Mouse (Mus musculus) midbrain, embryonic 12.5 days (tissue): ENCODE measurements at regions not wholly inside any gene's neighbourhood (a gene's known extent, or its start where the extent isn't known, plus 50 kb on each side); places are given as distances from the start of the nearest gene placed in this dataset.

ENCODE experiments used
- ATAC-seq: fragments of 200-750 bp; cut with Nextera tagmentation; 2 replicates; pipeline ENCODE4 v1.8.0; 2017; ENCODE audit warnings: low read depth, moderate TSS enrichment, moderate library complexity; ENCODE audit not compliant: low FRiP score
- H3K27ac ChIP-seq: fragments of 300-500 bp; sonication (generic); replicated peaks from 2 replicates; pipeline ENCODE4 v1.5.1; 2016; ENCODE audit warnings: mild to moderate bottlenecking
- H3K27me3 ChIP-seq: fragments of 300-500 bp; sonication (generic); 2 replicates; pipeline ENCODE4 v1.6.1; 2016; ENCODE audit warnings: mild to moderate bottlenecking
- H3K36me3 ChIP-seq: fragments of 300-500 bp; sonication (generic); 2 replicates; pipeline ENCODE4 v1.6.1; 2016
- H3K4me1 ChIP-seq: fragments of 300-500 bp; sonication (generic); 2 replicates; pipeline ENCODE4 v1.6.1; 2016
- H3K4me2 ChIP-seq: fragments of 300-500 bp; sonication (generic); replicated peaks from 2 replicates; pipeline ENCODE4 v1.6.1; 2016; ENCODE audit warnings: mild to moderate bottlenecking, moderate library complexity
- H3K4me3 ChIP-seq: fragments of 300-500 bp; sonication (generic); 2 replicates; pipeline ENCODE4 v1.5.1; 2016; ENCODE audit warnings: mild to moderate bottlenecking
- H3K9ac ChIP-seq: fragments of 300-500 bp; sonication (generic); replicated peaks from 2 replicates; pipeline ENCODE4 v1.6.1; 2016; ENCODE audit warnings: mild to moderate bottlenecking, moderate library complexity
- H3K9me3 ChIP-seq: fragments of 300-500 bp; sonication (generic); 2 replicates; pipeline ENCODE4 v1.6.1; 2016; ENCODE audit warnings: mild to moderate bottlenecking
- WGBS: fragments of 180-500 bp; shearing (Covaris S2); methylation state at CpG from one replicate; pipeline ENCODE4 v1.1.7; 2016; 5-methylcytosine and 5-hydroxymethylcytosine counted together

DNA sequence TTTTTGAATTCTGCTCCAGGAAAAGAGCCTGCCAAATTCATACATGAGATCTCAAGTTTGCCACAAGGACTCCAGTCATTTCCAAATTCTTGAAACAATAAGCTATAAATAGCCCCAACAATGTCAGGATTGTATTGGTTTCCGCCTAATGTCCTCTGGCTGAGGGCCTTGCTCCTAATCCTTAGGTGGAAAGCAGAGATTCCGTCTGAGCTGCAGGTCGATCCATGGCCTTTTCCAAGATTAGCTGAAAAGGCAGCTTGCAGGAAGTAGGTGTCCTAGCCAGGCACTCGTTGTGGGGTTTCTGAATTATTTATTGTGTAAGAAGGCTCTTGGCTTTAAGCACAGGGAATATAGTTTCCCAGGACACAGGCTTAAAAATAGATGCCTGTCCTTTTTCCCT lies 72.4 kb downstream of the Csl start:
- Histone ChIP-seq H3K9ac (no peak overlapping the region), H3K4me3 (no peak overlapping the region), H3K4me1 (peaks cover 3% of the 10 kb centered on the region; the same call in 1 of the 2 replicates), H3K27ac (no peak overlapping the region), H3K27me3 (no peaks in the 10 kb centered on the region), H3K4me2 (no peak overlapping the region), H3K9me3 (no peaks in the 10 kb centered on the region), H3K36me3 (no peaks in the 10 kb centered on the region)
- no peak for ATAC-seq
- 67% methylated on average over 4 of the region's 4 CpGs for WGBS

DNA sequence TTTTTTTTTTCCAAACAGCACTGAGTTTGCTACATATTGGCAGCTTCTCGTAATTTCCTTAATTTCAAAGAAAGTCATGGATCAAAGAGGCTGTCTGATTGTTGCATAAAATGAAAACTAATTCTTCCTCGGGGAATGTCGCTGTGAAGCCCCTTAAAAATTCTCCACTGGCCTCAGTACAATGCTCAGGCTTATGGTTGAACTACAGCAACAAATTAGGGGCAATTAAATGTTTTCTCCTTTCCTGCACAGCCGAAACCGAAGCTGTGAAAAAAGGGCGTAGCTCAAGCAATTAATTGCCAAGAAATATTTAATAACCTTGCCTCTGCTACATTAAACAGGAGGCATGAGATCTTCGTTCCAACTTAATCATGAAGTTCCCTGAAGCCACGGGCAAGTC lies 61.8 kb downstream of the Csl start:
- no peak overlapping the region for H3K4me2 ChIP-seq
- no peak overlapping the region for H3K4me3 ChIP-seq
- H3K9me3 ChIP-seq = no peaks in the 10 kb centered on the region
- ATAC-seq = no peak
- no peak overlapping the region for H3K9ac ChIP-seq
- H3K27ac ChIP-seq = no peak overlapping the region
- H3K27me3 ChIP-seq = no peaks in the 10 kb centered on the region
- 77% methylated on average over 8 of the region's 8 CpGs for WGBS
- no peaks in the 10 kb centered on the region for H3K4me1 ChIP-seq
- H3K36me3 ChIP-seq = no peaks in the 10 kb centered on the region

GRCm38 (mm10) chr10:99699498-99699897 lies 60.0 kb downstream of the Csl start:
- Histone ChIP-seq H3K9ac (no peak overlapping the region), H3K27me3 (no peaks in the 10 kb centered on the region), H3K36me3 (no peaks in the 10 kb centered on the region), H3K4me3 (no peak overlapping the region), H3K27ac (no peak overlapping the region), H3K4me1 (no peaks in the 10 kb centered on the region), H3K4me2 (no peak overlapping the region), H3K9me3 (no peaks in the 10 kb centered on the region)
- 49% methylated on average over 3 of the region's 3 CpGs for WGBS
- peak; percentile 35; the same call in 1 of the 2 replicates for ATAC-seq

- no peak for ATAC-seq
- H3K9me3 ChIP-seq = no peaks in the 10 kb centered on the region
- H3K4me1 ChIP-seq = no peaks in the 10 kb centered on the region
- no peak overlapping the region for H3K27ac ChIP-seq
- no peak overlapping the region for H3K4me2 ChIP-seq
- H3K4me3 ChIP-seq = no peak overlapping the region
- H3K36me3 ChIP-seq = no peaks in the 10 kb centered on the region
- 76% methylated on average over 2 of the region's 2 CpGs for WGBS
- no peaks in the 10 kb centered on the region for H3K27me3 ChIP-seq
- no peak overlapping the region for H3K9ac ChIP-seq
Measured at GRCm38 (mm10) chr10:99700052-99700777, 59.2 kb downstream of the Csl start.
